Mouse (Mus musculus) heart, postnatal 0 days (tissue): Measurements from ENCODE around the gene Ppp1r14a.

ENCODE experiments used
- CTCF ChIP-seq: IDR thresholded peaks from 2 replicates; pipeline ENCODE4 v1.5.1; 2016; ENCODE audit warnings: antibody characterized with exemption, control low read depth, low read depth
- EP300 ChIP-seq: IDR thresholded peaks from 2 replicates; pipeline ENCODE4 v1.6.1; 2016; ENCODE audit warnings: antibody characterized with exemption, low read depth

DNA sequence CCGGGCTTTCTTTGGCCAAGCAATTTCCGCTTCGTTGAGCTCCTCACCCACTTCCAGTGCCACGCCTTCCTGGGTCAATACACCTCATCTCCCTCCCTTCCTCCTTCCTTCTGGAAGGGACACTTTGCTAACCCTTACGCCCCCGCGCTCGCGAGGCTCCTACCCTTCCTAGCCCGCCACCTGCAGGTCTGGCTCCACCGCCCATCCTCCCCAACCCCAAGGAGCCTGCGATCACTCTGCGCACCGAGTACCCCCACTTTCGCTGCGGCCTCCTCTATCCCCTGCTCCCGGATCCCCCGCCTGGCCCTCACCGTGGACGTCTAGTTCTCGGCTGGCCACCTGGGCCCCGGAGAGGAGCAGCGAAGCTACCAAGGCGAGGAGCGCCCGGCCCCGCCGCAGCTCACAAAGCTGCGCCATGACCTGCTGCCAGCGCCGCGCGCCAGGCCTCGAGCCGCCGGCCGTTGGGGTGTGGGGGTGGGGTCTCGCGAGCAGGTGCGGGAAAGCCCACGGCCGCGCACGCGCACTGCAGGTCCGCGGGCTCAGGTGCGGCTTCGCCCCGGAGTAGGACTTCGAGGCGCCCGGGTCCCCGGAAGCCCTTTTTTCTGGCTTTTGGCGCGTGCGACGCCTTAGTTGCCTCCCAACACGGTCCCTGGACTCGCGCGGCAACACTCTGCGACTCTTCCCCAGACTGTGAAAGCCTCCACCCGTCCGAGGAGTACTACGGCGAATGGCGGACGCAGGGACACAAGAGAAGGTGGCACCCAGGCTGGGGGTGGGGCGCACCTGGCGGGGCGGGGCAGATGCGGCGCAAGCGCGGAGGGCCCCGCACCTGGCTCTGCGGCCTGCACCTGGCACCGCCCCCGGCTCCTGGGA, 7.7 kb upstream of the Ppp1r14a start, which contains the start of gene Spint2:
- TF ChIP-seq CTCF (peak; percentile 28), EP300 (no peak)
